Mouse (Mus musculus): ENCODE measurements at regions not wholly inside any gene's neighbourhood (a gene's known extent, or its start where the extent isn't known, plus 50 kb on each side); places are given as distances from the start of the nearest gene placed in this dataset.

GRCm38 (mm10) chr12:110071823-110072222 lies 207.0 kb upstream of the Dio3 start:
- TF ChIP-seq POLR2A (IDR thresholded peaks at IDR 0.05; ENCODE audit: insufficient read depth, low read depth, low read length) (no peak), CTCF (IDR thresholded peaks at IDR 0.05) (no peak), EP300 (IDR thresholded peaks at IDR 0.05; ENCODE audit: insufficient read depth, low read depth, low read length) (no peak)
